ENCODE assay signal across 19 mouse cellular contexts in the genomic region with DNA sequence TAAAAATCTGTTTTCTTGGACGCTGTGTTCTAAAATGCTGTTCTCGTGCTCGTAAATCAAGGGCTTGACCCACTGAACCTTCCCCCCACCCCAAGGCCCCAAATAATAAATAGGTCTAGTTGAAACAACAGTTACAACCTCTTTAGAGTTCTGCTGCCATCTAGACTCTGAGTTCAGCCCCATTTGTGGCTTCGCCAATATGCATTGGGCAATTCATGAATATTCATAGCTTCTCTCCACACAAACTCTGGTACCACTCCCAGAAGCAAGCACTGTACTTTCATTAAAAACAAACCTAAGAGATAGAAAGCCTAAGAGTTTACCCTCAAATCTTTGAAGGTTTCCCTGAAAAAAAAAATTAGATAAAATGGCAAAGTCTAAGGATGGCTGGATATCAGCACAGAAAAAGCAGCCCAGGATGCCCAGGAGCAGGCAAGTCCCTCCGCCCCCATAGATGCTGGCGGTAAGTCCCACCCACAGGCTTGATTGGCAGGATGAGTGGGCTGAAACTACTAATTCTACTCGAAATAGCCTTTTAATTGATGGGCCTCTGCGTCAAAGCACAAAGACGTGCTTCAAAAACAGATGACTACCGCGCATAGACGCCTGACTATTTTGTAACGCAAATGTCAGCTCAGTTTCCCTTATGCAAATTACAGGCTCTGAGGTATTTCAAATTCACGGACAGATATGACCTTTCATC.
DNase-seq lines count a peak whose midpoint lies in the region; ATAC-seq and TF ChIP-seq lines count a peak whose summit lies in the region.
"Had no signal": no experiment of that assay in that cellular context is flagged by ENCODE, and none has a peak within 500 bp of the region (broad histone marks: within the 10 kb centered on the region; RNA-seq: fewer than 3 reads in every experiment).

No protein-coding gene starts in this region.

- TF ChIP-seq CTCF in brain, embryonic 14.5 days (IDR thresholded peaks at IDR 0.05; ENCODE audit: borderline replicate concordance, extremely low read depth, insufficient read depth, insufficient read length), result no peak
- no peak for TF ChIP-seq CTCF in layer of hippocampus, adult 2 months (conservative IDR thresholded peaks at IDR 0.05)

- no peak overlapping the region for H3K4me3 ChIP-seq in forebrain, embryonic 11.5 days (ENCODE audit: low read depth, low read length)
- no peak overlapping the region for H3K4me3 ChIP-seq in forebrain, embryonic 10.5 days
- H3K4me3 ChIP-seq in layer of hippocampus, adult 2 months, result no peak overlapping the region
- H3K4me3 ChIP-seq: embryonic facial prominence, embryonic 12.5 days; hindbrain, embryonic 12.5 days; kidney, embryonic 15.5 days had no signal

- ATAC-seq in forebrain, embryonic 11.5 days (replicated peaks; ENCODE audit: low FRiP score), result no peak
- ATAC-seq: CD4-positive, CD25-positive, alpha-beta regulatory T cell, adult 4 months; midbrain, embryonic 16.5 days had no signal

- DNase-seq in forebrain, embryonic 11.5 days (ENCODE audit: low spot score), result peak; percentile 37
- no peak for DNase-seq in forebrain, embryonic 10.5 days (ENCODE audit: extremely low spot score, low spot score)
- peak; percentile 82 for DNase-seq in brain, embryonic 14.5 days (ENCODE audit: low read depth)
- peak; percentile 21 to 57 for DNase-seq in layer of hippocampus, adult 2 months (ENCODE audit: low spot score in 2 of 2)
- DNase-seq in right cerebral cortex, postnatal 25 days, result peak; percentile 11
- DNase-seq in adrenal gland, adult (ENCODE audit: inconsistent age in 2 of 2, low spot score in 1 of 2), result no peak
- no peak for DNase-seq in cerebellum, adult 11-12 months
- no peak for DNase-seq in ovary, postnatal 36 days (ENCODE audit: low spot score)
- DNase-seq: adrenal gland, adult 8-10 months; cerebellum, adult 2 months; gastrocnemius, postnatal 36 days; liver; lung, adult 2 months had no signal

- H3K4me2 ChIP-seq in forebrain, embryonic 11.5 days (ENCODE audit: low read depth, low read length, severe bottlenecking), result no peak overlapping the region
- H3K4me2 ChIP-seq: embryonic facial prominence, embryonic 12.5 days; hindbrain, embryonic 12.5 days; kidney, embryonic 15.5 days had no signal

- H3K27me3 ChIP-seq in forebrain, embryonic 11.5 days (ENCODE audit: control insufficient read depth, insufficient read depth, low read length), result no peaks in the 10 kb centered on the region
- no peaks in the 10 kb centered on the region for H3K27me3 ChIP-seq in forebrain, embryonic 10.5 days (ENCODE audit: poor library complexity, severe bottlenecking)
- H3K27me3 ChIP-seq: embryonic facial prominence, embryonic 12.5 days; hindbrain, embryonic 12.5 days; kidney, embryonic 15.5 days had no signal

- no peak overlapping the region for H3K9ac ChIP-seq in forebrain, embryonic 11.5 days (ENCODE audit: low read length)
- H3K9ac ChIP-seq: embryonic facial prominence, embryonic 12.5 days; hindbrain, embryonic 12.5 days; kidney, embryonic 15.5 days had no signal

- no peak overlapping the region for H3K27ac ChIP-seq in forebrain, embryonic 11.5 days (ENCODE audit: low read depth, low read length)
- no peak overlapping the region for H3K27ac ChIP-seq in forebrain, embryonic 10.5 days
- no peak overlapping the region for H3K27ac ChIP-seq in layer of hippocampus, adult 2 months
- H3K27ac ChIP-seq: embryonic facial prominence, embryonic 12.5 days; hindbrain, embryonic 12.5 days; kidney, embryonic 15.5 days; macrophage had no signal

- TF ChIP-seq POLR2A in brain, embryonic 14.5 days (IDR thresholded peaks at IDR 0.05; ENCODE audit: borderline replicate concordance, extremely low read depth, insufficient read depth, insufficient read length, poor library complexity, severe bottlenecking), result no peak

- H3K9me3 ChIP-seq in forebrain, embryonic 11.5 days (ENCODE audit: control insufficient read depth, low read length), result no peaks in the 10 kb centered on the region
- H3K9me3 ChIP-seq in forebrain, embryonic 10.5 days, result no peaks in the 10 kb centered on the region
- H3K9me3 ChIP-seq: hindbrain, embryonic 12.5 days; kidney, embryonic 15.5 days had no signal

- H3K4me1 ChIP-seq in forebrain, embryonic 11.5 days (replicated peaks; ENCODE audit: control insufficient read depth, insufficient read depth, low read length), result no peaks in the 10 kb centered on the region; the same call in 1 of the 2 replicates
- H3K4me1 ChIP-seq in forebrain, embryonic 10.5 days, result peaks cover 12% of the 10 kb centered on the region
- H3K4me1 ChIP-seq: embryonic facial prominence, embryonic 12.5 days had no signal

- WGBS in forebrain, embryonic 11.5 days, result 75% methylated on average over 14 of the region's 14 CpGs
- 87% methylated on average over 14 of the region's 14 CpGs for WGBS in forebrain, embryonic 10.5 days

- no peaks in the 10 kb centered on the region for H3K36me3 ChIP-seq in forebrain, embryonic 11.5 days (ENCODE audit: control insufficient read depth, insufficient read depth, low read length)
- no peaks in the 10 kb centered on the region for H3K36me3 ChIP-seq in forebrain, embryonic 10.5 days (replicated peaks)
- H3K36me3 ChIP-seq: embryonic facial prominence, embryonic 12.5 days; hindbrain, embryonic 12.5 days; kidney, embryonic 15.5 days had no signal

Comparison
In these comparisons a context has a peak if more than half of its experiments do, and no peak if none do; other contexts are left out.
1. DNase-seq: peak in forebrain, embryonic 11.5 days (single experiment), brain, embryonic 14.5 days (single experiment), layer of hippocampus, adult 2 months (2 of 2) and right cerebral cortex, postnatal 25 days (single experiment); none in forebrain, embryonic 10.5 days (single experiment), adrenal gland, adult (0 of 2), cerebellum, adult 11-12 months (single experiment) and ovary, postnatal 36 days (single experiment).